Mouse (Mus musculus) A20 (cell line): Measurements from ENCODE around the gene Cuedc2.

Source experiments
- DNase-seq: peaks from one replicate; pipeline ENCODE4 v3.0.0-alpha.2; 2011; ENCODE audit warnings: low read depth, low spot score

Cuedc2 gene

DNA sequence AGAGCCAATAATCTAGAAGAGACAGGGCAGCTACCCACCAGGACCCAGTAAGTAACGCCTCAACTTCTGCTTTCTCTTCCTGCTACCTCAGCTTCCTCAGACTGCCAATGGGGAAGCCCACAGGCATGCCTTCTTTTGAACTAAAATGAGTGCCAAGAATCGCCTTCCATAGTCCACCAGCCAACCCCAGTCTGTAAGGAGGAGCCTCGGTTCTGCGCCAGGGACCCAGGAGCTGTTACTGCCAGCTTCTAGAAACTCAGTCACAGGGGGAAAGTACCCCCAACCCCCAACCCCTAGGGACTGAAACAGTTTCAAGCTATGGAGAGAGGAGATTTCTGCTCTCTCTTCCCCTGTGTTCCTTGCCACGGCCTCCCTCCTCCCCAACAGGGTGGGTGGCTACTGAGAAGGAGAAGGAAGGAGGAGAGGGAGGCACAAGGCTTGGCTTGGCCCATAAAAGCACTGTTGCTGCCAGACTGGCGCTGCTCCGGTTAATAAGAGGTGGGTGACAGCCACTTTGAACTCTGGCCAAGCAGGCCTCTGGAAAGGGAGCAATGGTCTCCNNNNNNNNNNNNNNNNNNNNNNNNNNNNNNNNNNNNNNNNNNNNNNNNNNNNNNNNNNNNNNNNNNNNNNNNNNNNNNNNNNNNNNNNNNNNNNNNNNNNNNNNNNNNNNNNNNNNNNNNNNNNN, 927 bp upstream of the Cuedc2 start:
- no peak for DNase-seq

DNA sequence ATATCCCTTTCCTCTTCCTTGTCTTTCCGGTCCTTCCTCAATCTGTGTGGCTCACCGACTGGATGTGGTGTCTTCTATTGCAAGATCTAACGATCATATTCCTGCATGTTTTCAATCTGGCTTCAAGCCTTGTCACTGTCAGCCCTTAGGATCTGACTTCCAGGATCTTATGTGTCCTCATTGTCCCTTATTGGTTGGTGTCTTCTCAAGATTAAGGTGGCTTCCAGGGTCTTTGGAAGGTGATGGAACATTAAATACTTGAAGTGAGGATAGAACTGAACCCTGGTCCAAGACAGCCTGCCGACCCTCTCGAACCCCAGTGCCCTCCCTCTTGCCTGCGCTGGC, 412 bp upstream of the Cuedc2 start:
- DNase-seq = peak; percentile 86

DNA sequence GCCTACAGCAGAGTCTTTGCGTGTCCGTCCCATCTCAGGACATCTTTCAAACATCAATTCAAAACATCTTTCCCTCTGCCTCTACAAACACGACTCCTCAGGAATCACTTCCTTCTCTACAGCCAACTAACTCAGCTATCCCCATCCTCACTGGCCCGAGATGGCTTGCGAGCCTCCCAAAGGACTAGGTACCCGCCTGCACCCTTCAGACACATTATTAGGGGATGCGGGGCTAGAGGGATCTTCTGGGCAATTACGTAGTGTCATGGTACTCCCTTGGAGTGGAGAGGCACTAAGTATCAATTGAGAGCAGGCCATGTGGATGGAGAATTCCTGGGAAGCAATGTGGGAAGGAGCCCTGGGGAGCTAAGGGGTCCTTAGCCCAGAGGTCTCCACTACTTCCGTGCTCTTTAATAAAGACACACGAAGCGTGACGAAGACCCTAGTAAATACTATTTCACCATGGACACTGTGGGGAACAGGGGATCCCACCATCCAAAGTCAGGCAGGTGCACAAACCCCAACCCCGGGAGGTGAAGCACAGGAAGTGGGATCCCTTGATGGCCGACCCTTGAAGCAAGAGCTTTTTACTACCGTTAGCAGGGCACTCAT, 677 bp downstream of the Cuedc2 start:
- peak; percentile 36 for DNase-seq

DNA sequence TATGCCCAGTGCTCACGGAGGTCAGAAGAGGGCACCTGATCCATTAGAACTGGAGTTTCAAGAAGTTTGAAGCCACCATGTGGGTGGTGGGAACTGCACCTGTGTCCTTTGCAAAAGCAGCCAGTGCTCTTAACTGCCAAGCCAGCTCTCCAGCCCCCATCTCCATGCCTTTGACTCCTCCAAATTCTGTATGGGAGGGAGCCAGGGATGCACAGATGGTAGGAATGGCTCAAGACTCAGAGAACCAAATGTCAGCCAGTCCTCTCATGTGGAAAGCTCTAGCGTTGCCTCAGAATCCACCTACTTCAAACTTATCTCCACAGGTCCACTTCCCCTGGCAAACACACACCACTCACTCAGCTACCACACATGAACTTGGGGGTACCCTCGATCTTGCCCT, 4.6 kb downstream of the Cuedc2 start:
- DNase-seq = no peak

DNA sequence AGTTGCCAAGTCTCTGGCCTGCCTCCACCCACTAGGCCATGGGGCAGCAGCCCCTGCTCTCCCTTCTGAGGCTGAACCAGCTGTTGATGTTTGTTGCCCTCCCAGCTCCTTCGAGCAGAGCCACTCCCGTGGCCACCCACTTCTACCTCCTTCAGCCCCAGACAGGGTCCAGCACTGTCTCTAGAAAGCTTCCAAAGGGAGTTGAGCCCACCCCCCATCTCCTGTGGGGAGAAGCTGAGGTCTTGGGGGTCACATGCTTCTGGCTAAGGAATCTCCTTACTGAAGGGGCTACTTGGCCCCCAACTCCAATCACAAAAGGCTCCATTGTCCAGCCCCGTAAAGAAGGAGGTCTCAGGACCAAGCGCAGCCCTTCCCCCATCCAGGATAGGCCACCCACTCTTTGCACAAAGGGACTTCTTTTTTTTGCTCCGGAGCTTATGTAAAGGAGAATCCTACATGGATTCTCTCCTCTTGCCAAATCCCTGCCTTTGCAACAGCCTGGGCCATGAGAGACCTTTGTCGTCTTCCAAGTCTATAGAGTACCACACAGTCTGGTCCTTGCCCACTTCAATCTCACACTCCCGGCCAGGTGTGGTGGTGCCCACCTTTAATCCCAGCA, 5.7 kb downstream of the Cuedc2 start:
- no peak for DNase-seq

DNA sequence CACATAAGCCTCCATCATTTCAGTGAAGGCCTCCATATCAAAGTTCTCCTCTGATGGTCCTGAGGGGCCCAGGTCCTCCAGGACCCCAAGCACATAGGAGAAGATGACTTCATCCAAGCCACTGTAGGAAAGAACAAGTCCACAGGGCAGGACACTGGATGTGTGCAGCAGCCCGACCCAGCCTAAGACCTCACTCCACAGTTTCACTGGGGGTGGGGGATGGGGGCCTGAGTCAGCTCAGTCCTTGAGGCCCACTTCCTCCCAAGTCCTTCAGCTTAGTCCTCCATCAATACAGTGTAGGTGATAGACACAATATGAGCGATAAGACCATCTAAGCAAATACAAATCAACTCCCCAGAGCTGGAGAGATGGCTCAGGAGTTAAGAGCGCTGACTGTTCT, 6.6 kb downstream of the Cuedc2 start:
- no peak for DNase-seq

DNA sequence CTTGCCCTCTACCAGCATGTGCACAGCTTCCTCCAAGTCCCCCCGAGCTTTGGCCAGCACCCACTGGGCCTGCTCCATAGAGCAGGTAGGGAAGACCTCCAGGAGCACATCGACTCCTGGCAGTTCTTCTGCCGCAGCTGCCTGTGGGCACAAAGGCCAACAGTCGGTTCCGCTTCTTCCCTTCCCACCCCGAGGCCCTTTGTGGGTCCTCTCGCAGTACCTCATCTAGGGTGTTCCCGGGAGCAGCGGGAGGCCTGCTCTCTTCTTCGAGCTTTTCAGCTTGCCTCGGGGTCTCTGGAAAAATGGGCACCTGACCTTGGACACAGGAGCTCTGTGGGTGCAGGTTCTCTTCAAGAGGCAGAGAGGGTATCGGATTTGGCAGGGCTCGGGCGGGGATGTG, 7.2 kb downstream of the Cuedc2 start:
- no peak for DNase-seq

DNA sequence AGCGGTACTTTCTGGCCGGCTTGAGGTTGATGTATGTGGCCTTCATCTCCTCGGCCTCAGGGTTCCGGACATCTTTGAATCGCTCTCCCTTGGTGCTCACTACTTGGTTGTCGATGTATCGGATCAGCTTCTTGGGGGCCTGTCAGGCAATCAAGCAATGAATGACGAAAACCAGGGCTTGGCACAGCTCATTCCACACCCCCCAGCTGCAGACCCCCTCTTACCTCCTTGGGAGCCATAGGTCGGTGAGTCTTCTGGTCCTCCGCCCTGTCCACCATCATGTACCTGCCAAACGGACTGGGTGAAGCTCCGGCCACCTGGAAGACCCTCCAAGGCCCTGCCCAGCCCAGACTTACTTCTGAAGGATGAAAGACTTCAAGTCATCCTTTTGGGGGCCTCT, 7.8 kb downstream of the Cuedc2 start:
- no peak for DNase-seq

DNA sequence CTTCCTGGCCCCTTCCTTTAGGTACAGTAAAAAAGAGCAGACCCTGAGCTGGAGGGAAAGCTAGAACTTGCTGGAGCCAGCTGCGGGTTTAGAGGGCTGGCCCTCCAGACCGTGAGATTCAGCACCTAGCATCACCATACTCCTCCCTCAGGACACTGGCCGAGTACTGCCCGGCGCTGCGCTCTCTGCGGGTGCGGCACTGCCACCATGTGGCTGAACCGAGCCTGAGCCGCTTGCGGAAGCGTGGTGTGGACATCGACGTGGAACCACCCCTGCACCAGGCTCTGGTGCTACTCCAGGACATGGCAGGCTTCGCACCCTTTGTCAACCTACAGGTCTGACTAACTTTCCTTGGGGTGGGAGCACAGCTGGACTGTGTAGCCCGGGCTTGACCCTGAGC, 8.6 kb downstream of the Cuedc2 start:
- DNase-seq = peak; percentile 87

DNA sequence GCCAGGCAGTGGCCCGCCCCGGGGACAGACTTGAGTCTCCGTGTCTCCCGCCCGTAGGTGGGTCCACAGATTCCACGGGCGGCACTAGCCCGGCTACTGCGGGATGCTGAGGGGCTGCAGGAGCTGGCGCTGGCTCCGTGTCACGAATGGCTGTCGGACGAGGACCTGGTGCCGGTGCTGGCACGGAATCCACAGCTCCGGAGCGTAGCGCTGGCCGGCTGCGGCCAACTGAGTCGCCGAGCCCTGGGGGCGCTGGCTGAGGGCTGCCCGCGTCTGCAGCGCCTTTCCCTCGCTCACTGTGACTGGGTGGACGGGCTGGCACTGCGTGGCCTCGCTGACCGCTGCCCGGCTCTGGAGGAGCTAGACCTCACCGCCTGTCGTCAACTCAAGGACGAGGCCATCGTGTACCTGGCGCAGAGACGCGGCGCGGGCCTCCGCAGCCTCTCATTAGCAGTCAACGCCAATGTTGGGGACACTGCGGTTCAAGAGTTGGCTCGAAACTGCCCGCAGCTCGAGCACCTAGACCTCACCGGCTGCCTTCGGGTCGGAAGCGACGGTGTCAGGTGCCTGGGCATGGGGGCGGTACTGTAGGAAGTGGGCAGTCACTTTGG, 9.4 kb downstream of the Cuedc2 start:
- DNase-seq = peak; percentile 60

DNA sequence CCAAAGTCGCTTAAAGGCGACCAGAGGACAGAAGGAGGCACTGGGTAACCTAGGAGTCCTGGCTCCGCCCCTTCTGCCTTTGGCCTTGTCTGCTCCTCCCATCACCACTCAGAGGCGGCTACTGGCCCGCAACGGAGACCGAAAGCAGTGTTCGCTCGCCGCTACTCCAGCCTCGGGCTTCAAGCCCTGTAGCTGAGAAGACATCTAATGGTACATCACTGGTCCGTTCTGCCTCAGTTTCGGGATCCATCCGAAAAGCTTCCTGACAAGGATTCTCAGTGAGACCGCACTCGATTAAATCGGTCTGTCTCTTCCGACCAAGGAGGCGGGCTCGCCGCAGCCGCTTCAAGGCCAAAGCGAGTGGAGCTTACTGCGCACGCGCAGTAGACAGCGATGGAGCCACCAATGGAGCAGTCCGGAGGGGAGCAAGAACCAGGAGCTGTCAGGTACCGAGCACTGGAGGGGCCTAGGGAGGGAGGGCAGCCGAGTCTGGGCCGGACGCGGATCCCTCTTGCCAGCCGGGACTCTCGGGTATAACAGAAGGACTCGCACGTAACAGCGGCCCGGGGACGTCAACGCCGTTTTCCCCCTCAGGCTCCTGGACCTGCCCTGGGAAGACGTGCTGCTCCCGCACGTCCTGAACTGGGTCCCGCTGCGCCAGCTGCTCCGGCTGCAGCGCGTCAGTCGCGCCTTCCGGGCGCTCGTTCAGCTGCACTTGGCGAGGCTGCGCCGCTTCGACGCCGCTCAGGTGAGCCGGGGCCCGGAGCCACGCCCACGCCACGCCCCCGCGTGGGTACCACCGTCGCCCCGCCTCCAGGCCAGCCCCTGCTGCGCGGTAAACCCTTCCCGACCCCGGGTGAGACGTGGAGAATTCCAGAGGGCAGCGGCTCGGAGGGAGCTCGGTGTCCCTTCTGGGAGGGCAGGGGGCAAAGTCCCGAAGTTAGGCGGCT, 10.1 kb downstream of the Cuedc2 start, which contains the start of gene Fbxl15:
Gene Fbxl15 (plus strand): TSS at position 104 of the 950 bp plus-strand sequence.
- DNase-seq = peak; percentile 99

DNA sequence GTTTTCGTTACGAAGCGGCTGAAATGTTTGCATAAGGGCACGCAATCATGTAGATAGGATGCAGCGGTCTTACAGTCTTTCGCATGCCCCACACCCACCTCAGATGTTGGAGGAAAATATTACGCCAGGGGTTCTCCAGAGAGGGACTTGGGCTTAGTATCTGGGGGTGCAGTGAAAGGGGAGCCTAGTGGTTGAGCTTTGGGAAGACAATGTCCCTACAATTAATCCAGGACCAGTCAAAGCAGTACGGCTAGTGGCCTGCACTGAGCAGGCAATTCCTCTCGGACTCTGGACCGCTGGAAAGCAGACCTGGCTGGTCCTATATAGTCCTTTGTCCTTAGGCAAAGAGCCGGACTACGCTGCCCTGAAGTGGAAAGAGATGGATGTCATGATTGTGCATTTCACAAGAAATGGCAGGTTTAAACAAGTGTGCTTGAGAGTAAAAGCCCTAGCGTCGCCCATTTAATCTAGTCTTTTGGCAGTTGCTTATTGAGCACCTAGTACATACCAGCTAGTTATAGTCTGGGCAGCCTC, 10.9 kb downstream of the Cuedc2 start:
- peak; percentile 36 for DNase-seq

DNA sequence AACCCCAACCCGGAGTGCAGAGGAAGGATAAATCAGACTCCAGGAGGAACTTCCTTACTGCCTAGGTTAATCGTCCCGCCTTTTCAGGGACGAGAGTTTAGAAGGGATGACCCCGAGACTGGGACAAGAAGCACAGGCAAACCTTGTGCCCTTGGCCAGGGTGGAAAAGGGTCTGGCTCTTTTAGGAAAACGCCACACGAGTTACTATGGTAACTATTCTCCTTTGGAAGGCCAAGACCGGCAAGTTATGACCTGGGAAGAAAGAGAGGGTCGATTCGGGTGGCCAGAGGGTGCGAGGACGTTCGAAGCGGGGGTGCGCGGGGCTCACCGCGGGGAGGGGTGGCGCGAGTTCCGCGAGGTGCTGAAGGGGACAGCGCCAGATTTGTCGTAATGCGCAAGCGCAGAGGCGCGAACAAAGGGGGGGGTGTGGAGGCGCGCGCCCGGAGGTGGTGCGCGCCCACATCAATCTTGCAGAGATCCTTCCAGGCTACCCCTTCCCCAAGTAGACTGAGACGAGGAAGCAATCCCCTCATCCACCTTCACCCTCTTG, 11.7 kb downstream of the Cuedc2 start, which contains the start of gene Psd:
Gene Psd (minus strand): TSS at position 401 of the 550 bp plus-strand sequence.
- peak; percentile 71 for DNase-seq

DNA sequence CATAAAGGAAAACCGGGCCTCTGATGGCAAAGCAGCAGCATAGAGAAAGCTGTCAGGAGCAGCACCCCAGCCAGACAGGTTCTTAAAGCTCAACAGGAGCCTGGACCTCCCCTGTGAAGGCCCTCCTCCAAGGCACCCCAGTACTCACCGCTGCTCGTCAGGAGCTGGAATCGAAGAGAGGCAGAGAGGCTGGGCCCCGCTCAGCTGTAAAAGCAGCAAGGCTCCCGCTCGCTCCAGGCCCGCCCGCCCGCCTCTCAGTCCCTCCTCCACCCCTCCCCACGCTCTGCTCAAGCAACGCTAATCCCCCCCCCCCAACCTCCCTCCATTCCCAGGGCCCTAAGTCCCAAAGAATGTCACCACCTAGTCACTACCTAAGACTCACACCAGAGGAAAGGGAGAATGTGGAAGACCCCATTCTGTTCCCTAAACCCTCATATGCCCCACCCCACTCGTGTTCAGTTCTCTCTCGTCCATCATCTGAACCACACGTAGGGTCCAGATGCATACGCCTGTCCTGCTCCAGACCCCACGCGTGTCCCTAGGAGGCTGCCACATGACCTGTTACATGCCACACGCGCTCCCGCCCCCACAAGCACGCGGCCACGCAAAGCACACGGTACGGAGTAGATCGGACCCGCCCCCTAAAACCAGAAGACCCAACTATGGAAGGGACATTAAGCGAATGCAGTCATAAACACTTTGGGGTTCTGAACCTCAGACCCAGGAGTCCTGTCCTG, 12.3 kb downstream of the Cuedc2 start:
- DNase-seq = no peak

DNA sequence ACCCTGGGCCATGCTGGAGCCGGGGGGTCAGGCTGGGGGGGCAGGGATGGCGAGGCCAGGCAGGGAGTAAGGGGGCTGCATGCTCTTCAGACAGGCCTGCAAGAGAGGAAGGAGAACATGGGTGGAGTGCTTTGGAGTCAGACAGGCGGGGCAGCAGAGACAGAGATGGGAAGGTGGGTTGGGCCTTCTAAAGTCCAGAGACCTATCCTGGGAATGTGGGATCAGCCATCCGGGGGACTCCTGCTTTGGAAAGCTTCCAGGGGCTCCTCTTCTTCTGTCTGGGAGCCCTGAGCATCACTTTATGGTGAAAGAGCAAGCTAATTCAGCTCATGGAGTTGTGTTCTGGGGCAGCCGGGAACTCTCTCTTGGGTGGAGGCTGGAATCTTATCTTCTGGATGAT, 13.6 kb downstream of the Cuedc2 start:
- DNase-seq = no peak

DNA sequence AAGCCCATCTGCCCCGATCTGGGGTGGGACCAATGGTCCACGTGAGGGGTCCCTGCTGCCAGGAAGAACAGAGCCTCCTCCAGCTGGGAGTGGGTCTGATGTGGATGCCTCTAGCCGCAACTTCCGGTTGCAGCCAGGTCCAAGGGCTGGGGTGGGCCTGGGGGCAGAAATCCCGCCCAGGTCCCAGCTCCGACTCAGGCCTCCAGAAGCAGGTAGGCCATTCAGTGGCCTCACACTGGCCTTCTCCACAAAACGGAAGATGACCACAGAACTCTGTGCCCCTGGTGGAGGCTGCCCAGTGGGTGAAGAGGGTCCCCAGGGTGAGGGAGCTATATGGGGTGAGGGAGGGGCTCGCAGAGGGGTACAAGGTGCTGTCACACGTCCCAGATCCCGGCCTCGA, 14.1 kb downstream of the Cuedc2 start:
- DNase-seq = no peak

DNA sequence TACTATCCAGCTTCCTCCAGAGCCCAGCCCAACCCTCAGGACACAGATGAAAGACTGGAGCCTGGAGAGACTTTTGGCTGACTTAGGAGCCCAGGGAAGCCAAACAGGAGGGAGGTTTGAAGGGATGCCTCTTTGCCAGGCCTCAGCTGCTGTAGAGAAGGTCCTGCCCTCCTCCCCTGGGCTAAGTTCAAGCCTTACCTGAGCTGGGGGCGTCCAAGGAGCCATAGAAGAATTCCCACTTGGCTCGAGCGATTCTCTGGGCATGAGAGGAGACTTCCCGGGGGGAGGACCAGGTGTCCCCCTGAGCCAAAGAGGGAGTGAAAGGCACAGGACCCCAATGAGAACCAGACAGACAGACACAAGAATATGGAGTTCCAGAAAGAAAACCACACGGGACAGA, 14.8 kb downstream of the Cuedc2 start:
- no peak for DNase-seq

DNA sequence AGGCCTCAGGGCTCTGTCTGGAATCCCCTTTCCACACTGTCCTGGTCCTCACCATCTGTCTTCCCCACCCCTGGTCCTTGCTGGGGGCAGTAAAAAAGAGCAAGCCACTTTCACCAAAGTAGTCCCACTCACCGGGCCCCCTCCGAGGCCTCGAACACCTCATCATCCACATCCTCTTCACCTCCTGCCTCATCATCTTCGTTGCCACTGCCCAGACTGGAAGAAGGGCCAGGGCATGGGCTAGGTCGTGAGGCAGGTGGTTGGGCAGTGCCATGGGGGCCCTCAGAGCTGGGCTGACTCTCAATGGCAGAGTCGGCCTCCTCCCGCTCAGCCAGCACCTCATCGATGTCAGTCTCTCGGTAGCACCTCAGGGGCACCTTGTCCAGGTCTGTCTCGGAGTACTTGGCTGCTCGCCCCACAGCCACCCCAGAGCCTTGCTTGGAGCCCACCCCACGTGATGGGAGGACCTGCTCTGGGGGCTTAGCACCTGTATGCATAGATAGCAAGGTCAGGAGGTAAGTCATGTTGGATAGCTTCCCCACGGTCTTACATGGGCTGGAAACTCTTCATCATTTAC, 15.4 kb downstream of the Cuedc2 start:
- no peak for DNase-seq

DNA sequence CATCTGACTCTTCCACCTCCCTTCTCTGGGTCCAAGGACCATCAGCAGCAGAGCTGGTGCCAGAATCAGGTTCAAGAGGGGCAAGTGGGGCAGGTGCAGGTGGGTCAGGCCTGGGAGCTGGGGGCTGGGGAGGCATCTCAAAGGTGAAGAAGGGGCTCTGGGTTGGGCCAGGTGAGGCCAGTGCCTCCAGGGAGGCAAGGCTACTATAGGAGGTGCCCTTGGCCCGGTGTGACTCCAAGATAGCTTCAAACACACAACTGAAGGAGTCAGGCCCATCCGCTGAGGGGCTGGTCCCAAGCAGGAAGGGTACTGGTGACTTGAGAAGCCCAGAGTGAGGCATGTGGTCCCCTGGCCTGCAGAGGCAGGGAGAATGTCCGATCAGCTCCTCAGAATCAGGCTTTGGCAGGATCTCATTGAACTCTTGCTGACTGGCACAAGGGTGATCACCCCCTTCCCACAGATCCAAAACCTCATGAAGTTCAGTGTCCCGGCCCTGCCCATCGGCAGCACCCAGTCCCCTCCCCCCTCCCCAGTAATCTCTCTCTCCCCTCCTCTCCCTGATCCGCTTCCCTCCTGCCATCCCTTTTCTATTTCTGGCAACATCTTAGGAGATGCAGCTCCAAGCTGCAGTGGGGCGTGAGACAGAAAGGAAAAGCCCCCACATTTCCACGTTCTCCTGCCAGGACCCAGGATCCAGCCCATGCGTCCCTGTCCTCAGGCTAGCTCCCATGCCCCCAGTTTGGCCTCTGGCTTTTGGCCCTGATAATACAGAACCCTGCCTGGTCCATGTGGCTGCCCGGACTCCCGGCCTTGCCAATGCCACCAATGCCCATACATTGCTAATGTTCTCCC, 16.1 kb downstream of the Cuedc2 start:
- no peak for DNase-seq
